In the genomic region with DNA sequence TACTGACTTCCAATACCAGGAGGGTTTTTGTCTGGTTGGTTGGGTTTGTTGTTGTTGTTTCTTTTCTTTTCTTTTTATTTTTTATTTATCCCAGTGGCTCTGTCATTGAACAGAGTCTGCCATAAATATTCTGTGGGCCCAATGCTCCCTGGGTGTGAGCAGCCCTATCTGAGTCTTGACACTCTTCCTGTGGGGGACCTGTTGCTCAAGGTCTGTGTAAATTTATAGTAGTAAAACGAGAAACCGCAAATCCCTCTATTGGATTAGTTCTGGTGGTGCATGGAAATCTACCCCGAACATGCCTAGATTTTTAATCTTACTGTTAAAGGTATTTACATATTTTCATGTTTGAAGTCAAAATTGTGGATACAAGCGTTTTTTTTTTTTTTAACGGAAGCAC, we compare ENCODE assay signal across 24 mouse cellular contexts.
A peak's percentile ranks its signal among the peaks of the same experiment; 100 is the strongest.
DNase-seq lines count a peak whose midpoint lies in the region; ATAC-seq and TF ChIP-seq lines count a peak whose summit lies in the region.
"Had no signal": no experiment of that assay in that cellular context is flagged by ENCODE, and none has a peak within 500 bp of the region (broad histone marks: within the 10 kb centered on the region; RNA-seq: fewer than 3 reads in every experiment).

No protein-coding gene starts in this region.

- H3K4me1 ChIP-seq in liver, embryonic 11.5 days (replicated peaks; ENCODE audit: control insufficient read depth, insufficient read depth, low read length), result no peaks in the 10 kb centered on the region
- no peaks in the 10 kb centered on the region for H3K4me1 ChIP-seq in liver, postnatal 0 days (ENCODE audit: insufficient read depth)
- H3K4me1 ChIP-seq: embryonic facial prominence, embryonic 15.5 days had no signal

- no peaks in the 10 kb centered on the region for H3K9me3 ChIP-seq in liver, embryonic 11.5 days (ENCODE audit: control insufficient read depth, low read length)
- no peaks in the 10 kb centered on the region for H3K9me3 ChIP-seq in liver, postnatal 0 days (ENCODE audit: low read length)
- H3K9me3 ChIP-seq: embryonic facial prominence, embryonic 13.5 days; embryonic facial prominence, embryonic 15.5 days; forebrain, embryonic 10.5 days; forebrain, embryonic 12.5 days had no signal

- no peak overlapping the region for H3K9ac ChIP-seq in liver, embryonic 11.5 days (ENCODE audit: low read depth, low read length)
- no peak overlapping the region for H3K9ac ChIP-seq in liver, postnatal 0 days (replicated peaks)
- H3K9ac ChIP-seq: embryonic facial prominence, embryonic 13.5 days; embryonic facial prominence, embryonic 15.5 days; forebrain, embryonic 12.5 days had no signal

- H3K27ac ChIP-seq in liver, embryonic 11.5 days (ENCODE audit: low read depth, low read length), result no peak overlapping the region
- H3K27ac ChIP-seq in liver, postnatal 0 days (ENCODE audit: low read depth), result no peak overlapping the region
- H3K27ac ChIP-seq: embryonic facial prominence, embryonic 13.5 days; embryonic facial prominence, embryonic 15.5 days; forebrain, embryonic 10.5 days; forebrain, embryonic 12.5 days had no signal

- no peak overlapping the region for H3K4me3 ChIP-seq in liver, embryonic 11.5 days (ENCODE audit: low read depth, low read length)
- H3K4me3 ChIP-seq in liver, postnatal 0 days (ENCODE audit: low read depth, low read length), result no peak overlapping the region
- H3K4me3 ChIP-seq: embryonic facial prominence, embryonic 13.5 days; embryonic facial prominence, embryonic 15.5 days; erythroblast, embryonic 14.5 days; forebrain, embryonic 10.5 days; forebrain, embryonic 12.5 days had no signal

- no peak for TF ChIP-seq EP300 in liver, postnatal 0 days (IDR thresholded peaks at IDR 0.05; ENCODE audit: low read depth)

- no peaks in the 10 kb centered on the region for H3K27me3 ChIP-seq in liver, embryonic 11.5 days (replicated peaks; ENCODE audit: control insufficient read depth, insufficient read depth, low read length)
- H3K27me3 ChIP-seq in liver, postnatal 0 days (ENCODE audit: insufficient read depth, low read length), result no peaks in the 10 kb centered on the region
- H3K27me3 ChIP-seq: embryonic facial prominence, embryonic 13.5 days; embryonic facial prominence, embryonic 15.5 days; forebrain, embryonic 12.5 days had no signal

- H3K4me2 ChIP-seq in liver, embryonic 11.5 days, result no peak overlapping the region
- H3K4me2 ChIP-seq in liver, postnatal 0 days (ENCODE audit: low read depth, low read length), result no peak overlapping the region
- H3K4me2 ChIP-seq: embryonic facial prominence, embryonic 13.5 days; embryonic facial prominence, embryonic 15.5 days; forebrain, embryonic 12.5 days had no signal

- 68% methylated on average over 5 of the region's 5 CpGs for WGBS in liver, embryonic 11.5 days
- 47% methylated on average over 5 of the region's 5 CpGs for WGBS in liver, postnatal 0 days (ENCODE audit: insufficient replicate concordance)

- DNase-seq in liver, embryonic 11.5 days (ENCODE audit: low spot score), result no peak
- no peak for DNase-seq in liver, postnatal 0 days
- no peak for DNase-seq in gastrocnemius, adult 18-20 months (ENCODE audit: low spot score)
- DNase-seq in cerebellum, postnatal 36 days, result no peak
- DNase-seq in spleen, postnatal 36 days (ENCODE audit: low spot score in 2 of 2), result no peak
- DNase-seq: adrenal gland, adult 2 months; adrenal gland, postnatal 10 days; adrenal gland, postnatal 25 days; cerebellum, adult 11 months; cerebellum, adult 18-20 months; cerebellum, adult 8-10 months; cerebellum, adult 9-11 months; cerebellum, postnatal 14 days; embryo, embryonic 11 days had no signal

- 0 out of 2 replicates have a peak, but pooled peaks have one; percentile 44 for ATAC-seq in liver, embryonic 11.5 days (replicated peaks; ENCODE audit: low FRiP score)
- no peak for ATAC-seq in liver, postnatal 0 days
- peak; percentile 77 for ATAC-seq in common myeloid progenitor, adult 5-6 weeks (replicated peaks; ENCODE audit: low read depth, poor library complexity, severe bottlenecking)
- peak; percentile 68 for ATAC-seq in granulocyte monocyte progenitor cell, adult 5-6 weeks (replicated peaks; ENCODE audit: poor library complexity, severe bottlenecking)
- ATAC-seq in megakaryocyte progenitor cell, adult 5-6 weeks (replicated peaks; ENCODE audit: poor library complexity), result peak; percentile 65
- ATAC-seq: forebrain, embryonic 14.5 days; forebrain, embryonic 16.5 days had no signal

- H3K36me3 ChIP-seq in liver, embryonic 11.5 days (ENCODE audit: control insufficient read depth, insufficient read depth, low read length), result no peaks in the 10 kb centered on the region
- no peaks in the 10 kb centered on the region for H3K36me3 ChIP-seq in liver, postnatal 0 days (replicated peaks; ENCODE audit: insufficient read depth, low read length)
- H3K36me3 ChIP-seq: embryonic facial prominence, embryonic 13.5 days; embryonic facial prominence, embryonic 15.5 days; forebrain, embryonic 10.5 days; forebrain, embryonic 12.5 days had no signal

- no peak for TF ChIP-seq CTCF in liver, postnatal 0 days (IDR thresholded peaks at IDR 0.05; ENCODE audit: low read depth)
